Mouse (Mus musculus): ENCODE results near the gene Kif18a.
A peak's percentile ranks its signal among the peaks of the same experiment; 100 is the strongest.

DNA sequence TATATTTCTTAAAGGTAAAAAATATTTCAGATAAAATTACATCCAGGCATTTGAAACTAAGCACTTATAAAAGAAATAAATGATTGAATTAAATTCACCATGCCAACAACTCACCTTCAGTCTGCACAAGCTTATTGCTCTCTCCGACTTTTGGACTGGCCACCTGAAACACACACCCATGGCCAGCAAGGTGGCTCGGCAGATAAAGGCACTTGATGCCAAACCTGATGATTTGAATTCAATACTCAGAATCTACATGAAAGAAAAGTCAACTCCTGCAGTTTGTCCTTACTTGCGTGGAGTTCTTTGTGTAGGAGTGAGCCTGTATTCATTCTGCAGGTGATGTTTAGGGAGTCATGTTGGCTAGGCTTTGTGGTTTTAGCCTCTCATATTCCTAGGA, 3.6 kb downstream of the Kif18a start:
- TF ChIP-seq CTCF (IDR thresholded peaks at IDR 0.05; ENCODE audit: low read depth) (no peak), EP300 (IDR thresholded peaks at IDR 0.05; ENCODE audit: low read depth) (peak; percentile 70; the same call in 1 of the 2 replicates)

Measured in liver, postnatal 0 days (tissue).